Mouse (Mus musculus) A20 (cell line): Measurements from ENCODE around the gene Ctnnbip1.

Source experiments
- DNase-seq: peaks from one replicate; pipeline ENCODE4 v3.0.0-alpha.2; 2011; ENCODE audit warnings: low read depth, low spot score

Gene Ctnnbip1

GRCm38 (mm10) chr4:149517868-149518340, at the start of gene Ctnnbip1:
Gene Ctnnbip1, plus strand, starts transcription at chr4:149518236.
- DNase-seq = peak; percentile 98

- DNase-seq = peak; percentile 31
These were observed 48.5 kb upstream of the Ctnnbip1 start for GRCm38 (mm10) chr4:149469557-149469956.

GRCm38 (mm10) chr4:149475096-149475495, 42.9 kb upstream of the Ctnnbip1 start:
- no peak for DNase-seq

GRCm38 (mm10) chr4:149477078-149477477, 41.0 kb upstream of the Ctnnbip1 start, which contains the start of gene Tmem274:
Gene Tmem274, plus strand, starts transcription at chr4:149477378.
- no peak for DNase-seq

GRCm38 (mm10) chr4:149484566-149484965, 33.5 kb upstream of the Ctnnbip1 start:
- DNase-seq = no peak

GRCm38 (mm10) chr4:149485053-149485824, 32.8 kb upstream of the Ctnnbip1 start, which contains the start of the genes Nmnat1 and Lzic:
Gene Nmnat1, minus strand, starts transcription at chr4:149485202.
Gene Lzic, plus strand, starts transcription at chr4:149485229.
- DNase-seq = peak; percentile 96

- DNase-seq = peak; percentile 69
These were observed 32.2 kb upstream of the Ctnnbip1 start for GRCm38 (mm10) chr4:149485825-149486206.

GRCm38 (mm10) chr4:149487729-149488128, 30.3 kb upstream of the Ctnnbip1 start:
- DNase-seq = no peak

- no peak for DNase-seq
These were observed 28.4 kb upstream of the Ctnnbip1 start for GRCm38 (mm10) chr4:149489415-149490240.

- DNase-seq = peak; percentile 69
These were observed 26.9 kb upstream of the Ctnnbip1 start for GRCm38 (mm10) chr4:149491151-149491550.

GRCm38 (mm10) chr4:149496612-149497011, 21.4 kb upstream of the Ctnnbip1 start:
- DNase-seq = no peak

GRCm38 (mm10) chr4:149498901-149499300, 19.1 kb upstream of the Ctnnbip1 start:
- DNase-seq = no peak

GRCm38 (mm10) chr4:149499790-149500189, 18.2 kb upstream of the Ctnnbip1 start:
- DNase-seq = no peak

GRCm38 (mm10) chr4:149504363-149504762, 13.7 kb upstream of the Ctnnbip1 start:
- no peak for DNase-seq

- peak; percentile 24 for DNase-seq
These were observed 13.2 kb upstream of the Ctnnbip1 start for GRCm38 (mm10) chr4:149504858-149505257.

- no peak for DNase-seq
These were observed 12.6 kb upstream of the Ctnnbip1 start for GRCm38 (mm10) chr4:149505261-149505967.

- DNase-seq = no peak
These were observed 11.1 kb upstream of the Ctnnbip1 start for GRCm38 (mm10) chr4:149506904-149507303.

GRCm38 (mm10) chr4:149511221-149511646, 6.8 kb upstream of the Ctnnbip1 start:
- no peak for DNase-seq

GRCm38 (mm10) chr4:149512072-149512471, 6.0 kb upstream of the Ctnnbip1 start:
- no peak for DNase-seq

- no peak for DNase-seq
These were observed 2.3 kb upstream of the Ctnnbip1 start for GRCm38 (mm10) chr4:149515706-149516105.
